Mouse (Mus musculus) E14TG2a.4 (cell line): ENCODE data around the gene Fam189a1.

Source experiments
- H3K27me3 ChIP-seq: 2 replicates; pipeline ENCODE4 v1.6.1; 2014; ENCODE audit warnings: low read length, control low read depth; ENCODE audit not compliant: insufficient read depth
- H3K36me3 ChIP-seq: 2 replicates; pipeline ENCODE4 v1.6.1; 2014; ENCODE audit warnings: low read length, control low read depth; ENCODE audit not compliant: insufficient read depth
- H3K4me1 ChIP-seq: replicated peaks from 2 replicates; pipeline ENCODE4 v1.6.1; 2014; ENCODE audit warnings: low read depth, low read length, control low read depth
- H3K4me3 ChIP-seq: replicated peaks from 2 replicates; pipeline ENCODE4 v1.5.1; 2014; ENCODE audit warnings: mild to moderate bottlenecking, low read length
- H3K9me3 ChIP-seq: 2 replicates; pipeline ENCODE4 v1.6.1; 2014; ENCODE audit warnings: low read length, control low read depth
- CTCF ChIP-seq: conservative IDR thresholded peaks from 2 replicates; pipeline ENCODE4 v1.5.1; 2014; ENCODE audit warnings: low read length
- NANOG ChIP-seq: IDR thresholded peaks from 2 replicates; pipeline ENCODE4 v1.6.1; 2014; ENCODE audit warnings: borderline replicate concordance, low read length, mixed read lengths
- POU5F1 ChIP-seq: IDR thresholded peaks from 2 replicates; pipeline ENCODE4 v1.6.1; 2014; ENCODE audit warnings: low read length, borderline replicate concordance

The Fam189a1 gene

GRCm38 (mm10) chr7:64915121-64915520 lies 241.2 kb downstream of the Fam189a1 start:
- Histone ChIP-seq H3K36me3 (no peaks in the 10 kb centered on the region), H3K27me3 (no peaks in the 10 kb centered on the region), H3K9me3 (peaks cover 7% of the 10 kb centered on the region), H3K4me3 (no peak overlapping the region), H3K4me1 (no peaks in the 10 kb centered on the region)
- no peak for TF ChIP-seq POU5F1
- no peak for TF ChIP-seq NANOG
- no peak for TF ChIP-seq CTCF

GRCm38 (mm10) chr7:64911945-64912344 lies 244.4 kb downstream of the Fam189a1 start:
- Histone ChIP-seq H3K27me3 (no peaks in the 10 kb centered on the region), H3K36me3 (no peaks in the 10 kb centered on the region), H3K4me3 (no peak overlapping the region), H3K9me3 (no peaks in the 10 kb centered on the region), H3K4me1 (no peaks in the 10 kb centered on the region)
- TF ChIP-seq CTCF (no peak), NANOG (no peak), POU5F1 (no peak)

GRCm38 (mm10) chr7:64910208-64910607 lies 246.2 kb downstream of the Fam189a1 start:
- no peaks in the 10 kb centered on the region for H3K36me3 ChIP-seq
- no peaks in the 10 kb centered on the region for H3K27me3 ChIP-seq
- TF ChIP-seq CTCF (no peak), POU5F1 (no peak), NANOG (no peak)
- H3K4me1 ChIP-seq = peaks cover 8% of the 10 kb centered on the region; the same call in 1 of the 2 replicates
- peaks cover under 1% of the 10 kb centered on the region; the same call in 1 of the 2 replicates for H3K9me3 ChIP-seq
- no peak overlapping the region for H3K4me3 ChIP-seq

- no peaks in the 10 kb centered on the region for H3K27me3 ChIP-seq
- no peak for TF ChIP-seq CTCF
- no peak for TF ChIP-seq POU5F1
- TF ChIP-seq NANOG = no peak
- H3K4me1 ChIP-seq = peaks cover 8% of the 10 kb centered on the region; the same call in 1 of the 2 replicates
- H3K36me3 ChIP-seq = no peaks in the 10 kb centered on the region
- peaks cover 5% of the 10 kb centered on the region; the same call in 1 of the 2 replicates for H3K9me3 ChIP-seq
- no peak overlapping the region for H3K4me3 ChIP-seq
These were observed 249.4 kb downstream of the Fam189a1 start for GRCm38 (mm10) chr7:64906955-64907354.

GRCm38 (mm10) chr7:64905506-64905905 lies 250.9 kb downstream of the Fam189a1 start:
- TF ChIP-seq NANOG = no peak
- TF ChIP-seq POU5F1 = no peak
- TF ChIP-seq CTCF = no peak
- H3K36me3 ChIP-seq = no peaks in the 10 kb centered on the region
- H3K9me3 ChIP-seq = peaks cover 5% of the 10 kb centered on the region; the same call in 1 of the 2 replicates
- peaks cover 8% of the 10 kb centered on the region; the same call in 1 of the 2 replicates for H3K4me1 ChIP-seq
- no peak overlapping the region for H3K4me3 ChIP-seq
- H3K27me3 ChIP-seq = no peaks in the 10 kb centered on the region

GRCm38 (mm10) chr7:64900249-64900648 lies 256.1 kb downstream of the Fam189a1 start:
- H3K36me3 ChIP-seq = no peaks in the 10 kb centered on the region
- H3K9me3 ChIP-seq = peaks cover 5% of the 10 kb centered on the region; the same call in 1 of the 2 replicates

GRCm38 (mm10) chr7:64896587-64896986 lies 259.8 kb downstream of the Fam189a1 start:
- no peaks in the 10 kb centered on the region for H3K9me3 ChIP-seq
- no peak for TF ChIP-seq NANOG
- no peak for TF ChIP-seq POU5F1
- TF ChIP-seq CTCF = no peak
- H3K4me1 ChIP-seq = 0 out of 2 replicates have a peak, but pooled peaks cover 7% of the 10 kb centered on the region
- no peak overlapping the region for H3K4me3 ChIP-seq
- no peaks in the 10 kb centered on the region for H3K36me3 ChIP-seq
- H3K27me3 ChIP-seq = peaks cover 4% of the 10 kb centered on the region; the same call in 1 of the 2 replicates

More at GRCm38 (mm10) chr7:64900249-64900648, 256.1 kb downstream of the Fam189a1 start:
- Histone ChIP-seq H3K4me1 (0 out of 2 replicates have a peak, but pooled peaks cover 6% of the 10 kb centered on the region), H3K4me3 (no peak overlapping the region), H3K27me3 (peaks cover 4% of the 10 kb centered on the region; the same call in 1 of the 2 replicates)
- TF ChIP-seq NANOG (no peak), POU5F1 (no peak), CTCF (no peak)

- TF ChIP-seq CTCF = no peak
These were observed 260.7 kb downstream of the Fam189a1 start for GRCm38 (mm10) chr7:64895685-64896101.

GRCm38 (mm10) chr7:64891139-64891538 lies 265.2 kb downstream of the Fam189a1 start:
- H3K27me3 ChIP-seq = no peaks in the 10 kb centered on the region
- H3K9me3 ChIP-seq = no peaks in the 10 kb centered on the region
- no peak for TF ChIP-seq POU5F1
- no peak for TF ChIP-seq NANOG
- no peak for TF ChIP-seq CTCF
- H3K4me3 ChIP-seq = no peak overlapping the region
- 0 out of 2 replicates have a peak, but pooled peaks cover 7% of the 10 kb centered on the region for H3K4me1 ChIP-seq
- no peaks in the 10 kb centered on the region for H3K36me3 ChIP-seq

More at GRCm38 (mm10) chr7:64895685-64896101, 260.7 kb downstream of the Fam189a1 start:
- Histone ChIP-seq H3K4me3 (no peak overlapping the region), H3K36me3 (no peaks in the 10 kb centered on the region), H3K9me3 (no peaks in the 10 kb centered on the region), H3K27me3 (peaks cover 4% of the 10 kb centered on the region; the same call in 1 of the 2 replicates), H3K4me1 (0 out of 2 replicates have a peak, but pooled peaks cover 7% of the 10 kb centered on the region)
